In the genomic region with DNA sequence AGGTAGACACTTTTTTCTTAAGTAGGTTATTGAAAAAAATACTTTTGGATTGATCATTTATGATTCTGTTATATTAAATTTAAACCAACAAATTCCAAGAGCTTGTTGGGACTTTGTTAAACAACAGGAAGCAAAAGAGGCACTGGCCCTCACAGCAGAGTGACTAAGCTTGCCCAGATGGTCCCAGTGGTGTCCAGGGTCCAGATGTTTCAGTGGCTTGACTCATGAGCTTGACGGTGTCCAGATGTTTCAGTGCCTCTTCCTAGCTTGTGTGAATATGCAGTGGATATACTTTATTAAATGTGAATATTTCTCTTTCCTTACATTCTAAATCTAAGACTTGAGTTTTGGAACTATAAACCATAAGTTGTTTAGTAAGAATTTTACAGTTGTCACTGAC, we compare ENCODE assay signal across 26 mouse cellular contexts. TPM values are rescaled to one million over a fixed set of nuclear protein-coding genes. Genes with fewer than 3 reads are reported as not detected.
DNase-seq lines count a peak whose midpoint lies in the region; ATAC-seq lines count a peak whose summit lies in the region.
"Had no signal": no experiment of that assay in that cellular context is flagged by ENCODE, and none has a peak within 500 bp of the region (broad histone marks: within the 10 kb centered on the region; RNA-seq: fewer than 3 reads in every experiment).

No protein-coding gene starts in this region.

- no peak overlapping the region for H3K4me3 ChIP-seq in heart, embryonic 12.5 days
- H3K4me3 ChIP-seq: embryonic facial prominence, embryonic 15.5 days; midbrain, embryonic 13.5 days; neural tube, embryonic 12.5 days; stomach, embryonic 15.5 days had no signal

- no peak overlapping the region for H3K9ac ChIP-seq in heart, embryonic 12.5 days
- H3K9ac ChIP-seq: embryonic facial prominence, embryonic 15.5 days; hindbrain, embryonic 14.5 days; midbrain, embryonic 13.5 days; neural tube, embryonic 12.5 days; stomach, embryonic 15.5 days had no signal

- no peak overlapping the region for H3K27ac ChIP-seq in heart, embryonic 12.5 days (ENCODE audit: poor library complexity, severe bottlenecking)
- H3K27ac ChIP-seq: embryonic facial prominence, embryonic 15.5 days; hindbrain, embryonic 14.5 days; kidney, postnatal 0 days; midbrain, embryonic 13.5 days; neural tube, embryonic 12.5 days; stomach, embryonic 15.5 days had no signal

- no peaks in the 10 kb centered on the region for H3K9me3 ChIP-seq in heart, embryonic 12.5 days (replicated peaks)
- H3K9me3 ChIP-seq: embryonic facial prominence, embryonic 15.5 days; midbrain, embryonic 13.5 days; neural tube, embryonic 12.5 days; stomach, embryonic 15.5 days had no signal

- no peak overlapping the region for H3K4me2 ChIP-seq in heart, embryonic 12.5 days
- H3K4me2 ChIP-seq: embryonic facial prominence, embryonic 15.5 days; hindbrain, embryonic 14.5 days; midbrain, embryonic 13.5 days; neural tube, embryonic 12.5 days; stomach, embryonic 15.5 days had no signal

- no peak for ATAC-seq in heart, embryonic 12.5 days (ENCODE audit: insufficient number of reproducible peaks, low FRiP score)
- ATAC-seq: CD4-positive, CD25-positive, alpha-beta regulatory T cell, adult 4 months; forebrain, embryonic 14.5 days; inflammation-experienced regulatory T-cells, adult 6 months; midbrain, embryonic 13.5 days; Patski had no signal

- peak; percentile 94 for DNase-seq in heart, adult 11 months
- DNase-seq in MN1 (ENCODE audit: low spot score), result peak; percentile 54
- DNase-seq in gastrocnemius, postnatal 25 days, result peak; percentile 50
- DNase-seq in heart, postnatal 4 days, result peak; percentile 18
- DNase-seq in ovary, postnatal 10 days (ENCODE audit: low spot score), result no peak
- DNase-seq in frontal cortex, postnatal 14 days (ENCODE audit: low spot score in 2 of 2), result no peak
- DNase-seq: adrenal gland, adult 2 months; cerebellum, adult 11 months; cerebellum, adult 9-11 months; kidney, adult 2 months; layer of hippocampus, postnatal 36 days; lung, postnatal 14 days; retina, postnatal 1 day; thymus, adult 18-20 months; thymus, postnatal 36 days had no signal

- no peaks in the 10 kb centered on the region for H3K4me1 ChIP-seq in heart, embryonic 12.5 days (replicated peaks)
- H3K4me1 ChIP-seq: embryonic facial prominence, embryonic 15.5 days; midbrain, embryonic 13.5 days; neural tube, embryonic 12.5 days; stomach, embryonic 15.5 days had no signal

- 91% methylated on average over 1 of the region's 1 CpGs for WGBS in heart, embryonic 12.5 days

- H3K27me3 ChIP-seq in heart, embryonic 12.5 days (replicated peaks), result no peaks in the 10 kb centered on the region
- H3K27me3 ChIP-seq: embryonic facial prominence, embryonic 15.5 days; midbrain, embryonic 13.5 days; neural tube, embryonic 12.5 days; Patski; stomach, embryonic 15.5 days had no signal

- H3K36me3 ChIP-seq in heart, embryonic 12.5 days, result peaks cover 18% of the 10 kb centered on the region

RNA-seq across cellular contexts. Expression of a gene that starts 11.4 kb away (rescaled TPM):
- polyA plus RNA-seq in heart, embryonic 12.5 days (2016; fragmentation: Nextera tagmentation; extraction: Ambion mirVana), result 81.1 and 81.5 TPM in 2 replicates
- 10 to 100 TPM; 29.5 to 30.4 TPM for total RNA-seq in gastrocnemius, postnatal 25 days (2021)
- total RNA-seq in heart, postnatal 4 days (2021), result 10 to 100 TPM; 38.8 to 45.1 TPM

RNA-seq across cellular contexts. Expression of a gene that starts 57.4 kb away (rescaled TPM):
- polyA plus RNA-seq in heart, embryonic 12.5 days (2016; fragmentation: Nextera tagmentation; extraction: Ambion mirVana), result 67.8 and 74.9 TPM in 2 replicates
- total RNA-seq in gastrocnemius, postnatal 25 days (2021), result 10 to 100 TPM; 44.0 to 45.6 TPM
- 10 to 100 TPM; 33.2 to 35.8 TPM for total RNA-seq in heart, postnatal 4 days (2021)

Comparison
In these comparisons a context has a peak if more than half of its experiments do, and no peak if none do; other contexts are left out.
1. DNase-seq: peak in heart, adult 11 months (single experiment), MN1 (single experiment), gastrocnemius, postnatal 25 days (single experiment) and heart, postnatal 4 days (single experiment); none in ovary, postnatal 10 days (single experiment) and frontal cortex, postnatal 14 days (0 of 2).